Mouse (Mus musculus) forebrain, embryonic 16.5 days (tissue): ENCODE results near the gene 1700001P01Rik. TPM values are rescaled to one million over a fixed set of nuclear protein-coding genes. Genes with fewer than 3 reads are reported as not detected.

Experiments used
- ATAC-seq: fragments of 200-750 bp; cut with Nextera tagmentation; 2 replicates; pipeline ENCODE4 v1.8.0; 2017; ENCODE audit warnings: mild to moderate bottlenecking, moderate library complexity
- H3K27ac ChIP-seq: fragments of 300-500 bp; sonication (generic); 2 replicates; pipeline ENCODE4 v1.5.1; 2014; ENCODE audit warnings: low read length, control low read depth
- H3K27me3 ChIP-seq: fragments of 300-500 bp; sonication (generic); replicated peaks from 2 replicates; pipeline ENCODE4 v1.6.1; 2014; ENCODE audit warnings: low read length; ENCODE audit not compliant: control insufficient read depth, insufficient read depth
- H3K36me3 ChIP-seq: fragments of 300-500 bp; sonication (generic); 2 replicates; pipeline ENCODE4 v1.6.1; 2014; ENCODE audit not compliant: control insufficient read depth, insufficient read depth
- H3K4me1 ChIP-seq: fragments of 300-500 bp; sonication (generic); replicated peaks from 2 replicates; pipeline ENCODE4 v1.6.1; 2014; ENCODE audit warnings: low read length; ENCODE audit not compliant: control insufficient read depth, insufficient read depth
- H3K4me2 ChIP-seq: fragments of 300-500 bp; sonication (generic); 2 replicates; pipeline ENCODE4 v1.6.1; 2014; ENCODE audit warnings: mild to moderate bottlenecking, low read length, control low read depth
- H3K4me3 ChIP-seq: fragments of 300-500 bp; sonication (generic); replicated peaks from 2 replicates; pipeline ENCODE4 v1.5.1; 2014; ENCODE audit warnings: mild to moderate bottlenecking, low read length, control low read depth
- H3K9ac ChIP-seq: fragments of 300-500 bp; sonication (generic); replicated peaks from 2 replicates; pipeline ENCODE4 v1.6.1; 2014; ENCODE audit warnings: low read depth, low read length, control low read depth
- H3K9me3 ChIP-seq: fragments of 300-500 bp; sonication (generic); 2 replicates; pipeline ENCODE4 v1.6.1; 2016; ENCODE audit warnings: low read length; ENCODE audit not compliant: control insufficient read depth
- WGBS: fragments of 180-500 bp; shearing (Covaris S2); extraction: QIAGEN DNeasy Blood & Tissue Kit; methylation state at CpG from one replicate; pipeline ENCODE4 v1.1.7; 2014; 5-methylcytosine and 5-hydroxymethylcytosine counted together
- polyA plus RNA-seq: library from polyadenylated mRNA; unstranded; fragments of >200 nt; fragmentation: Nextera tagmentation; extraction: Ambion mirVana; gene quantifications from 2 replicates; pipeline ENCODE4 v1.2.1, GENCODE M21; 2015

Gene 1700001P01Rik
- polyA plus RNA-seq, 1 experiment from 2014 or later: 0.85 TPM

DNA sequence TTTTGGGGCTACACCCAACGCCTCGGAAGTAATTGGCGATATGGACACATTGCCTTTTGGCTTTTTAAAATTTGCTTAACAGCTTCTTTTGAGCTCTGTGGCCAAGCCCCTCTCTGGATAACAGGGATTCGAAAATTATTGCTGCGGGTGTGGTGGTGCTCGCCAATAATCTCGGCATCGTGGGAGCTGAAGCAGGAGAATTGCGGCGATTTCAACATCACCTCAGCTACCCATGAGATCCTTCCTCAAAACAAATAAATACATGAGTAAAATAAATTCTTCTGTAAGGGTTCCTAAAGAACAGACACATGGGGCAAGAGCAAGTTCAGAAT lies 6.8 kb upstream of the 1700001P01Rik start:
- Histone ChIP-seq H3K9ac (peak overlapping the region; percentile 72), H3K4me2 (peak overlapping the region; percentile 76), H3K27me3 (no peaks in the 10 kb centered on the region), H3K36me3 (peaks cover 23% of the 10 kb centered on the region), H3K4me1 (peaks cover 24% of the 10 kb centered on the region), H3K4me3 (peak overlapping the region; percentile 94), H3K9me3 (no peaks in the 10 kb centered on the region), H3K27ac (peak overlapping the region; percentile 84)
- WGBS: 0% methylated on average over 10 of the region's 10 CpGs
- no peak for ATAC-seq

DNA sequence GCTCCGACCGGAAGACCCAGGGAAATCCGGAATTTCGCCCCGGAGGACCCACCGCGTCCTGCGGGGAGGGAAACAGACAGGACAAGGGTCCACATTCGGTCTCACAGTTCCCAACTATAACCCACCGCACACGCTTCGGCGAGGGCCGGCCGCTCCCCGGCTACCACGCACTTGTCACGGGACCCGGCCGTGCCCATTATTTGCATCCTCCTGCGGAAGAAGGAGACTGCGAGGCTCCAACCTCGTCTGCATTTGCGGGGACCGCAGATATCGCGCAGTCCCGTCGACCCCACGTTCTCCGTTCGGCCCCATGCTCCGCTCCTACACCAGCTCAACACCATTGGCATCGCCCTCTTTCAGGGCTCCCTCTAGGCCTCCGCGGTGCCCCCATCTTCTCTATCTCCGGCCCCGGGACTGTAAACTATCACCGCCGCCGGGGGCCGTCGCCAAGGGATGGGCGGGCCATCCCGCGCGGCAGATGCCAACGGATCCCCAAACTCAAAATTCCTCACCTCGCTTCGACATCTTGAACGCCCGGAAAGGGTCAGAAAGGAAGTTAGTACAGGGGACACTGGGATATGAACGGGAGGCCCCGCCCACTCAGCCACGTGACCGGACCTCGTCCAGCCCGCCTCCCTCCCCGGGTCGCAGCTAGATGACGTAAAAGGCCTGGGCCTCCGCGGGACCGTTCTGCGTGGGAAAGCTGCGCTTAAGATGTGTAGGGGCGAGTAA lies 6.3 kb upstream of the 1700001P01Rik start, which contains the start of gene Rpl23:
TSS of gene Rpl23 (minus strand) at position 606 of the 732 bp plus-strand sequence.
- no peaks in the 10 kb centered on the region for H3K27me3 ChIP-seq
- no peaks in the 10 kb centered on the region for H3K9me3 ChIP-seq
- H3K4me1 ChIP-seq: peaks cover 24% of the 10 kb centered on the region
- peak within 1 kb of the TSS; percentile 94 for H3K4me3 ChIP-seq
- under 1% methylated on average over 60 of the region's 67 CpGs for WGBS
- H3K27ac ChIP-seq: peak within 1 kb of the TSS; percentile 91
- H3K4me2 ChIP-seq: peak within 1 kb of the TSS; percentile 80
- peak; percentile 94 for ATAC-seq
- H3K36me3 ChIP-seq: peaks cover 28% of the 10 kb centered on the region
- H3K9ac ChIP-seq: peak within 1 kb of the TSS; percentile 96

DNA sequence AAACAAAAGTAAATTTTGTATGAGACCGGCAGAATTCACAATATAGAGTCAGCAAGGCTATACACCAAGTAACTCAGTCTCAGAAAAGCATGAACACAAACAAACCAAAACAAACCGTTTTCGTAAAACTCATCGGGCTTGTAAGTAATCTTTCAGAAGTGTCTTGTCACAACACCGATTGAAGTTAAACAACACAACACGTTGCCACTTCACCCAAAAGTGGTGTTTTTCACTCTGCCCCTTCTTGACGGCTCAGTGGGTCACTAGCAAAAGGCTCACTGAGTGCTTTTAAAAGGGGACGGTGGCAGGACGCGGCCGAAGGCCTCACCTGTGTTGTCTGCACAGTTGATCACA lies 5.7 kb upstream of the 1700001P01Rik start:
- Histone ChIP-seq H3K4me2 (peak overlapping the region; percentile 80), H3K27ac (no peak overlapping the region; the same call in 1 of the 2 replicates), H3K9me3 (no peaks in the 10 kb centered on the region), H3K4me3 (peak overlapping the region; percentile 94), H3K4me1 (peaks cover 24% of the 10 kb centered on the region), H3K27me3 (no peaks in the 10 kb centered on the region), H3K9ac (peak overlapping the region; percentile 96), H3K36me3 (peaks cover 32% of the 10 kb centered on the region)
- ATAC-seq: no peak; the same call in 1 of the 2 replicates
- WGBS: under 1% methylated on average over 11 of the region's 11 CpGs

DNA sequence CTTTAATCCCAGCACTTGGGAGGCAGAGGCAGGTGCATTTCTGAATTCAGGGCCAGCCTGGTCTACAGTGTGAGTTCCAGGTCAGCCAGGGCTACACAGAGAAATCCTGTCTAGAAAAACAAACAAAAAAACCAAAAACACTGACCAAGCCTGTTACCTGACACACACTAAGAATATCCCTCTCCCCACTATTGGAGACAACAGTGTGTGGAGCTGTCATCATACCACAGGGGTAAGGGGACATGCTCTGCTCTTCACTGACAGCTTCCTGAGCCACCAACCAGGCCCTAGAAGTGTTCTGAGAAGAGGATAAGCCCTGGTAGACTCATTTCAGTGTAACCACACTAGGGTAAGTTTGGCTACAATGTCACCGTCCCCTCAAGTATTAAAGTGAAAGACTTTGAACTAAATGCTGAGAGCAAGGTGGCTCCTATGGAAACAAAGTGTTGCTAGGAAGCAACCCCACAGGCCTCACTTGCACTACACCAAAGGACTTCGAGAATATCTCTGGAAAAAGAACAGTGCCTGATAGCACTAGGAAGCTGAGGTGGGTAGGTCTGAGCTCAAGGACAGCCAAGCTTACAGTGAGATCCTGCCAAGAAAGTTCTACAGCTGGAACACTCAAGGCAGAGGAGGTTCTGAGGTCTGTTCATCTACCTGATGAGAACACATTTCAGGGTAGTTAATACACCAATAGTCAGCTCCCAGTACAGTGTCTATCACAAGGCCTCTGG lies 4.4 kb upstream of the 1700001P01Rik start:
- ATAC-seq: no peak
- Histone ChIP-seq H3K4me1 (peaks cover 24% of the 10 kb centered on the region), H3K9me3 (no peaks in the 10 kb centered on the region), H3K36me3 (peaks cover 32% of the 10 kb centered on the region), H3K27ac (no peak overlapping the region), H3K27me3 (no peaks in the 10 kb centered on the region), H3K4me3 (no peak overlapping the region), H3K4me2 (no peak overlapping the region), H3K9ac (no peak overlapping the region)
- WGBS: 85% methylated on average over 2 of the region's 2 CpGs

DNA sequence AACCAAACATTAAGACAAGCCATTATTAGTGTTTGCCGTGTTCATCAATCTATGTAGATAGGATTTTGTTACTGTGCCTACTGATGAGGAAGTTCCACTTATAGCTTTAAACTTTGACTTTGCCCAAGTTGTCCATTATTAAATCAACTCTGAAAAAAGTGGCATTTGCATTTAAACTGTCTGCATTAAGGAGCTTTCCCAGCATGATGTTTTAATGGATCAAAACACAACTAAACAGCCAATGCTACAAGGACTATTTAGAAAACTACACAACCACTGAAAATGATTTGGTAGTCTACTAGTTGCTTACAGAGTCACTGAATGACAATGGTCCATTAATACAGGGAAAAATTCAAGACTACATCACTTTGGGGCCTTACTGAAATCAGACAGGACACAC lies 3.2 kb upstream of the 1700001P01Rik start:
- peaks cover 24% of the 10 kb centered on the region for H3K4me1 ChIP-seq
- 97% methylated on average over 1 of the region's 1 CpGs for WGBS
- H3K36me3 ChIP-seq: peaks cover 32% of the 10 kb centered on the region
- ATAC-seq: no peak
- H3K9ac ChIP-seq: no peak overlapping the region
- no peaks in the 10 kb centered on the region for H3K9me3 ChIP-seq
- no peak overlapping the region for H3K27ac ChIP-seq
- H3K4me3 ChIP-seq: no peak overlapping the region
- H3K27me3 ChIP-seq: no peaks in the 10 kb centered on the region
- H3K4me2 ChIP-seq: no peak overlapping the region

DNA sequence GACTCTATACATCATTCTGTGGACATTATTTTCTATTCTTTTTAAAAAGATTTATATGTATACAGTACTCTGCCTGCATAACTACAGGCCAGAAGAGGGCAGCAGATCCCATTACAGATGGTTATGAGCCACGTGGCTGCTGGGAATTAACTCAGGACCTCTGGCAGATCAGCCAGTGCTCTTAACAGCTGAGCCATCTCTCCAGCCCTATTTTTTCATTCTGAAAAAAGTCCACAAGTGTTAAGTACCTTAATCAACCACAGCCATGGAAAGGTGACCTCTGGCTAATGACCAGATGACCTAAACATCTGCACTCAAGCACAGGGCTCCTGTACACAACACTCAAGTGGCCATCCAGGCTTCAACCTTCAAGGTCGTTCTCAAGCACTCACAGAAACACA lies 1.4 kb upstream of the 1700001P01Rik start:
- H3K27ac ChIP-seq: no peak overlapping the region
- no peaks in the 10 kb centered on the region for H3K9me3 ChIP-seq
- WGBS: 46% methylated on average over 2 of the region's 2 CpGs
- peaks cover 18% of the 10 kb centered on the region for H3K4me1 ChIP-seq
- H3K4me2 ChIP-seq: no peak overlapping the region
- H3K9ac ChIP-seq: no peak overlapping the region
- ATAC-seq: no peak
- H3K4me3 ChIP-seq: no peak overlapping the region
- no peaks in the 10 kb centered on the region for H3K27me3 ChIP-seq
- H3K36me3 ChIP-seq: peaks cover 32% of the 10 kb centered on the region

DNA sequence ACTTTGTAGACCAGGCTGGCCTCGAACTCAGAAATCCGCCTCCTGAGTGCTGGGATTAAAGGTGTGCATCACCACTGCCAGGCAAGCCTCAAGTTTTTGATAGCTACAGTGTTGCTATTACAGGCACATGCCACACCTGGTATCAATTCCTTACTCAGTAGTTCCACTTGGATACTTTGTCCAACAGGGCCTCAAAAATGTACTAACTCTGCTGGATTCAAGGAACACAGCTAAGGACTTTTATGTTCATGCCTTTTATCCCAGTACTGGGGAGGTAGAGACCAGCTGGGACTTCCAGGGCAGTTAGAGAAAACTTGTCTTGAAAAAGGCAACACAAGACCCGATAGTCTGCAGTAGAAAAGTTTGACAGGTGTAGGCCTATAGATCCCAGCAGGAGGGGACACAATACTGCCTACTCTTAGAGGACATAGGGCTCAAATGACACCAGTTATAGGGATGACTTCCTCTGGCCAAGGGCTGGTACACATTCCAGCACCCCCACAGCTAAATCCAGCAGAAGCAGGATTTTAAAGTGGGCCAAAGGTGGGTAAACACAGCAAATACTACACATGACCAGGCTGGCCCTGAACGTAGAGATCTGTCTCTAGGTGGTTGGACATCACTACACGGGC lies 895 bp upstream of the 1700001P01Rik start:
- Histone ChIP-seq H3K27ac (no peak overlapping the region), H3K4me3 (no peak overlapping the region), H3K27me3 (no peaks in the 10 kb centered on the region), H3K4me1 (peaks cover 18% of the 10 kb centered on the region), H3K4me2 (no peak overlapping the region), H3K9me3 (no peaks in the 10 kb centered on the region), H3K9ac (no peak overlapping the region), H3K36me3 (peaks cover 32% of the 10 kb centered on the region)
- 58% methylated on average over 5 of the region's 5 CpGs for WGBS
- ATAC-seq: no peak

DNA sequence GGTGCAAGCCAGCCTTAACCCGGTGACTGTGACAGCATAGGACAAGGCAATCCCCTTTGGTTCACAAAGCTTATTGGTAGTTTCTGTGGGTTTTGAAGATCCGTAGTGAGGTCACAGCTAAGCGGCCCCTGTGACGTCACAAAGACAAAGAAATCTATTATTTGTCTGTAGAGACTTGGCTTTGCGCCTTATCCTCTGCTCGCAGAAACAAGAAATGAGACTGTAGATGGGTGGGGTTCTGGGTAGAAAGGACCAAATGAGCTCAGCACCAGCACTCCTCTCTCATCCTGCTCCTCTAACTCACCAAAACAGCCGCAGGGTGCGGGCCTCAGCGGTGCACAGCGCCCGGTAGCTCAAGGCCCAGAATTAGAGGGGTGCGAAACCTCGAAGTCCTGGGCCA lies 532 bp downstream of the 1700001P01Rik start:
- Histone ChIP-seq H3K27me3 (no peaks in the 10 kb centered on the region), H3K36me3 (peaks cover 28% of the 10 kb centered on the region), H3K4me1 (peaks cover 5% of the 10 kb centered on the region), H3K9ac (no peak overlapping the region), H3K4me3 (no peak overlapping the region), H3K4me2 (no peak overlapping the region), H3K9me3 (no peaks in the 10 kb centered on the region), H3K27ac (no peak overlapping the region)
- 75% methylated on average over 13 of the region's 13 CpGs for WGBS
- no peak for ATAC-seq

DNA sequence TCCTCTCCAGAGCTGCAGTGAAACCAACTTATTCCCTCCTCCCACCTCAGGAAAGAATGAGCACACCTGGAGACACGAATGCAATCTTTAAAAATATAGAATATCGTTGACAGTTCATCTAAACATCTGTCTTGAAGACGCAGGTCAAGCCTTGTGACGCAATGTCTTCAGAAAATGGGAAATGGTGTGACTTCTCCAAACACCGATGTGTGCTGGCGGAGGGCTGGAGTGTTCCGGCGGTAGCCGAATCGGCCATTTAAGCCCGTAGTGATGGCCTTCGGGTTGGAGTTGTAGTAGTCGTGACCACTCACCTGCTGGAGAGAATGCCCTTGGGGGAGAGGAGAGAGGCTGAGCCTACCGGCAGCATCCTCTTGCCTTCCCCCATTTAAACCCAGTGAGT lies 4.3 kb downstream of the 1700001P01Rik start:
- no peaks in the 10 kb centered on the region for H3K36me3 ChIP-seq
- H3K27ac ChIP-seq: no peak overlapping the region
- H3K27me3 ChIP-seq: no peaks in the 10 kb centered on the region
- H3K9me3 ChIP-seq: no peaks in the 10 kb centered on the region
- 84% methylated on average over 14 of the region's 14 CpGs for WGBS
- H3K4me3 ChIP-seq: no peak overlapping the region
- no peak for ATAC-seq
- H3K9ac ChIP-seq: no peak overlapping the region
- no peaks in the 10 kb centered on the region; the same call in 1 of the 2 replicates for H3K4me1 ChIP-seq
- no peak overlapping the region for H3K4me2 ChIP-seq
